Comparison of ENCODE assay signal across 8 mouse cellular contexts in the genomic region with DNA sequence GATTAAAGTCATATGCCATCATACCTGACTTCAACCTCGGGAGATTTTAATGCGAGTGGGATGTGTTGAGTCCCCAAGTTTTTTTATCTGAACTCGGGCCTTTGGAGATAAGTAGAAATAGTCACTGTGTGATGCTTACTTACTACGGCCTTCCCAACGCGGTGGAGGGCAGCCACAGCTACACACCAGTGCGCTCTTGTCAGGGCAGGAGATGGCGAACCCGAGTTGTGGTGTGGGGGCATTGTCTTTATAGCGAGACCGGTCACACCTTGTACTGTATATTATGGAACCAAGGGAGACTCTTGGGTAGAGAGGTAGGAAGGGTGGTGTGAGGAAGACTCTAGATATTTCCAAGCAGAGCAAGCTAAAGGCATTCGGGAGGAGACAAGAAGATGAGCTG. TPM values are rescaled to one million over a fixed set of nuclear protein-coding genes. Genes with fewer than 3 reads are reported as not detected.
A peak's percentile ranks its signal among the peaks of the same experiment; 100 is the strongest.
DNase-seq lines count a peak whose midpoint lies in the region; ATAC-seq and TF ChIP-seq lines count a peak whose summit lies in the region.

No protein-coding gene starts in this region.

- WGBS in kidney, embryonic 16.5 days: 16% methylated on average over 12 of the region's 12 CpGs
- 20% methylated on average over 12 of the region's 12 CpGs for WGBS in hindbrain, embryonic 15.5 days
- 17% methylated on average over 12 of the region's 12 CpGs for WGBS in midbrain, postnatal 0 days

- no peak for ATAC-seq in kidney, embryonic 16.5 days (ENCODE audit: low FRiP score, low TSS enrichment)
- ATAC-seq in hindbrain, embryonic 15.5 days (ENCODE audit: low FRiP score, low read depth): no peak
- ATAC-seq in midbrain, postnatal 0 days (ENCODE audit: low FRiP score): no peak
- ATAC-seq in frontal cortex, adult (ENCODE audit: low TSS enrichment): no peak

- H3K4me2 ChIP-seq in kidney, embryonic 16.5 days (replicated peaks; ENCODE audit: low read depth, low read length): peak overlapping the region; percentile 87
- H3K4me2 ChIP-seq in hindbrain, embryonic 15.5 days: peak overlapping the region; percentile 71
- peak overlapping the region; percentile 76 for H3K4me2 ChIP-seq in midbrain, postnatal 0 days (ENCODE audit: low read depth, low read length, poor library complexity, severe bottlenecking)

- H3K4me1 ChIP-seq in kidney, embryonic 16.5 days (ENCODE audit: insufficient read depth, low read length): peaks cover 28% of the 10 kb centered on the region
- H3K4me1 ChIP-seq in brown adipose tissue, adult 24 weeks (ENCODE audit: control insufficient read depth, insufficient read depth, insufficient read length, low read length): peaks cover 7% of the 10 kb centered on the region
- peaks cover 26% of the 10 kb centered on the region for H3K4me1 ChIP-seq in hindbrain, embryonic 15.5 days (replicated peaks)
- peaks cover 4% of the 10 kb centered on the region; the same call in 1 of the 2 replicates for H3K4me1 ChIP-seq in midbrain, postnatal 0 days (ENCODE audit: insufficient read depth, low read length)

- H3K27ac ChIP-seq in kidney, embryonic 16.5 days (ENCODE audit: low read length): peak overlapping the region; percentile 88
- H3K27ac ChIP-seq in brown adipose tissue, adult 24 weeks (replicated peaks; ENCODE audit: low read depth, low read length): no peak overlapping the region
- H3K27ac ChIP-seq in hindbrain, embryonic 15.5 days (replicated peaks): no peak overlapping the region
- H3K27ac ChIP-seq in midbrain, postnatal 0 days (ENCODE audit: low read depth, low read length): no peak overlapping the region

- TF ChIP-seq CTCF in midbrain, postnatal 0 days (IDR thresholded peaks at IDR 0.05): no peak

- H3K9ac ChIP-seq in kidney, embryonic 16.5 days (replicated peaks; ENCODE audit: low read length): peak overlapping the region; percentile 92
- H3K9ac ChIP-seq in hindbrain, embryonic 15.5 days: peak overlapping the region; percentile 76
- peak overlapping the region; percentile 80 for H3K9ac ChIP-seq in midbrain, postnatal 0 days (replicated peaks; ENCODE audit: low read length, poor library complexity, severe bottlenecking)

- H3K27me3 ChIP-seq in kidney, embryonic 16.5 days (ENCODE audit: insufficient read depth, low read length): no peaks in the 10 kb centered on the region
- H3K27me3 ChIP-seq in hindbrain, embryonic 15.5 days: no peaks in the 10 kb centered on the region
- no peaks in the 10 kb centered on the region for H3K27me3 ChIP-seq in midbrain, postnatal 0 days (ENCODE audit: insufficient read depth, low read length)

- no peak for DNase-seq in kidney, adult 9 months
- DNase-seq in midbrain, postnatal 0 days (ENCODE audit: low spot score): no peak
- DNase-seq in adrenal gland, postnatal 10 days: no peak
- no peak for DNase-seq in gastrocnemius, postnatal 14 days

- peaks cover 18% of the 10 kb centered on the region for H3K36me3 ChIP-seq in kidney, embryonic 16.5 days (ENCODE audit: insufficient read depth, low read length)
- peaks cover 21% of the 10 kb centered on the region for H3K36me3 ChIP-seq in hindbrain, embryonic 15.5 days
- H3K36me3 ChIP-seq in midbrain, postnatal 0 days (ENCODE audit: insufficient read depth, low read length): peaks cover 16% of the 10 kb centered on the region

- no peaks in the 10 kb centered on the region for H3K9me3 ChIP-seq in kidney, embryonic 16.5 days (ENCODE audit: low read length)
- no peaks in the 10 kb centered on the region for H3K9me3 ChIP-seq in hindbrain, embryonic 15.5 days
- no peaks in the 10 kb centered on the region for H3K9me3 ChIP-seq in midbrain, postnatal 0 days (ENCODE audit: low read length)

- intact Hi-C loops in gastrocnemius, postnatal 14 days (cut with DNase I; ENCODE audit: low total_unique reads): no loop called here

- H3K4me3 ChIP-seq in kidney, embryonic 16.5 days (ENCODE audit: low read length): peak overlapping the region; percentile 78
- H3K4me3 ChIP-seq in brown adipose tissue, adult 24 weeks (ENCODE audit: insufficient read depth, low read depth, low read length): peak overlapping the region; percentile 80
- H3K4me3 ChIP-seq in hindbrain, embryonic 15.5 days: peak overlapping the region; percentile 72
- H3K4me3 ChIP-seq in midbrain, postnatal 0 days (ENCODE audit: low read depth, low read length): peak overlapping the region; percentile 78

RNA-seq across cellular contexts. Expression of a gene that starts 1.2 kb away (rescaled TPM):
- 432 and 504 TPM in 2 replicates for polyA plus RNA-seq in kidney, embryonic 16.5 days (2015; fragmentation: Nextera tagmentation; extraction: Ambion mirVana)
- polyA plus RNA-seq in brown adipose tissue, adult 24 weeks (2012; ENCODE audit: insufficient read depth, insufficient read length, missing spikeins): 88.2 and 112 TPM in 2 replicates
- 202 and 210 TPM in 2 replicates for polyA plus RNA-seq in hindbrain, embryonic 15.5 days (2015; fragmentation: Nextera tagmentation; extraction: Ambion mirVana)
- total RNA-seq in midbrain, postnatal 0 days (2014; rRNA removed): 29.8 and 40.7 TPM in 2 replicates
- polyA plus RNA-seq in midbrain, postnatal 0 days (2015; fragmentation: Nextera tagmentation; extraction: Ambion mirVana): 185 and 209 TPM in 2 replicates
- total RNA-seq in adrenal gland, postnatal 10 days (2021): 100 to 1,000 TPM; 242 to 251 TPM
- 100 to 1,000 TPM; 107 to 120 TPM for total RNA-seq in gastrocnemius, postnatal 14 days (2021)

RNA-seq across cellular contexts. Expression of a gene that starts 57.8 kb away (rescaled TPM):
- 9.5 and 10.5 TPM in 2 replicates for polyA plus RNA-seq in kidney, embryonic 16.5 days (2015; fragmentation: Nextera tagmentation; extraction: Ambion mirVana)
- polyA plus RNA-seq in brown adipose tissue, adult 24 weeks (2012; ENCODE audit: insufficient read depth, insufficient read length, missing spikeins): not detected in 2 replicates
- 6.9 and 8.7 TPM in 2 replicates for polyA plus RNA-seq in hindbrain, embryonic 15.5 days (2015; fragmentation: Nextera tagmentation; extraction: Ambion mirVana)
- total RNA-seq in midbrain, postnatal 0 days (2014; rRNA removed): 14.5 and 14.9 TPM in 2 replicates
- polyA plus RNA-seq in midbrain, postnatal 0 days (2015; fragmentation: Nextera tagmentation; extraction: Ambion mirVana): 15.0 and 15.7 TPM in 2 replicates
- total RNA-seq in adrenal gland, postnatal 10 days (2021): under 1 TPM; 0.36 to 0.55 TPM
- total RNA-seq in gastrocnemius, postnatal 14 days (2021): under 1 TPM in 1 of 2 experiments, not detected in 1; 0.12 TPM
